Mouse (Mus musculus): ENCODE results near the gene Fgfr2. TPM values are rescaled to one million over a fixed set of nuclear protein-coding genes. Genes with fewer than 3 reads are reported as not detected.

Fgfr2 gene
- polyA plus RNA-seq, 1 experiment: 1.7 TPM

- H3K36me3 ChIP-seq (ENCODE audit: control insufficient read depth, insufficient read depth): no peaks in the 10 kb centered on the region
- no peaks in the 10 kb centered on the region for H3K79me3 ChIP-seq (ENCODE audit: low read depth)
- TF ChIP-seq MYOG (IDR thresholded peaks at IDR 0.05; ENCODE audit: control insufficient read depth, extremely low read depth, insufficient read length): no peak
- TF ChIP-seq CEBPB (IDR thresholded peaks at IDR 0.05; ENCODE audit: low read depth): no peak
- no peak for TF ChIP-seq FOSL1 (IDR thresholded peaks at IDR 0.05; ENCODE audit: insufficient read depth, low read length, poor library complexity, severe bottlenecking)
- TF ChIP-seq MAX (IDR thresholded peaks at IDR 0.05): no peak
- no peak for TF ChIP-seq CTCF (IDR thresholded peaks at IDR 0.05; ENCODE audit: control insufficient read depth, insufficient read depth, insufficient read length)
- TF ChIP-seq USF1 (IDR thresholded peaks at IDR 0.05; ENCODE audit: low read depth): no peak
- TF ChIP-seq MYOD1 (IDR thresholded peaks at IDR 0.05; ENCODE audit: control insufficient read depth, insufficient read length, low read depth): no peak
- no peak overlapping the region for H3K4me3 ChIP-seq (ENCODE audit: insufficient read depth, poor library complexity, severe bottlenecking)
- H3K27me3 ChIP-seq (ENCODE audit: control insufficient read depth, insufficient read depth, insufficient read length): no peaks in the 10 kb centered on the region
- H3K79me2 ChIP-seq (ENCODE audit: control insufficient read depth, insufficient read depth): no peaks in the 10 kb centered on the region
- H3ac ChIP-seq (ENCODE audit: control insufficient read depth, insufficient read length, low read depth): no peak overlapping the region
Measured at GRCm38 (mm10) chr7:130836066-130836465, 2287.1 kb downstream of the Fgfr2 start.

GRCm38 (mm10) chr7:130834958-130835861, 2287.9 kb downstream of the Fgfr2 start:
- H3ac ChIP-seq (ENCODE audit: control insufficient read depth, insufficient read length, low read depth): no peak overlapping the region
- H3K79me3 ChIP-seq (ENCODE audit: low read depth): no peaks in the 10 kb centered on the region
- TF ChIP-seq USF1 (IDR thresholded peaks at IDR 0.05; ENCODE audit: low read depth): no peak
- peak; percentile 37 for TF ChIP-seq MYOD1 (IDR thresholded peaks at IDR 0.05; ENCODE audit: control insufficient read depth, insufficient read length, low read depth)
- H3K36me3 ChIP-seq (ENCODE audit: control insufficient read depth, insufficient read depth): no peaks in the 10 kb centered on the region
- no peak overlapping the region for H3K4me3 ChIP-seq (ENCODE audit: insufficient read depth, poor library complexity, severe bottlenecking)
- H3K79me2 ChIP-seq (ENCODE audit: control insufficient read depth, insufficient read depth): no peaks in the 10 kb centered on the region
- no peaks in the 10 kb centered on the region for H3K27me3 ChIP-seq (ENCODE audit: control insufficient read depth, insufficient read depth, insufficient read length)

DNA sequence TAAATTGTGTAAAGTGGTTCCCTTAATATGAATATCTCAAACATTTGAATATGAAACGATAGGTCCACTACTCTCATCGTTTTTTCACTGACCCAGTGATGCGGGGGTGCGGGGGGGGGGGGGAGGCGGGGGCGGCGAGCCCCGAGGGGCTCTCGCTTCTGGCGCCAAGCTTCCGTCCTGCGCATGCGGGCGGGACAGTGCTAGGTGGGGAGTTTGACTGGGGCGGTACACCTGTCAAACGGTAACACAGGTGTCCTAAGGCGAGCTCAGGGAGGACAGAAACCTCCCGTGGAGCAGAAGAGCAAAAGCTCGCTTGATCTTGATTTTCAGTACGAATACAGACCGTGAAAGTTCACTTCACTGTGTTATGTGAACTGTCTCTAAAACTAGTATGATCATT, 2288.9 kb downstream of the Fgfr2 start:
- no peaks in the 10 kb centered on the region for H3K79me3 ChIP-seq (ENCODE audit: low read depth)
- no peak overlapping the region for H3ac ChIP-seq (ENCODE audit: control insufficient read depth, insufficient read length, low read depth)
- no peak for TF ChIP-seq MYOG (IDR thresholded peaks at IDR 0.05; ENCODE audit: control insufficient read depth, extremely low read depth, insufficient read length)
- TF ChIP-seq CEBPB (IDR thresholded peaks at IDR 0.05; ENCODE audit: low read depth): no peak
- TF ChIP-seq MYOD1 (IDR thresholded peaks at IDR 0.05; ENCODE audit: control insufficient read depth, insufficient read length, low read depth): no peak
- no peak for TF ChIP-seq CTCF (IDR thresholded peaks at IDR 0.05; ENCODE audit: control insufficient read depth, insufficient read depth, insufficient read length)
- no peak for TF ChIP-seq MAX (IDR thresholded peaks at IDR 0.05)
- no peak for TF ChIP-seq USF1 (IDR thresholded peaks at IDR 0.05; ENCODE audit: low read depth)
- TF ChIP-seq FOSL1 (IDR thresholded peaks at IDR 0.05; ENCODE audit: insufficient read depth, low read length, poor library complexity, severe bottlenecking): no peak
- H3K27me3 ChIP-seq (ENCODE audit: control insufficient read depth, insufficient read depth, insufficient read length): no peaks in the 10 kb centered on the region
- no peaks in the 10 kb centered on the region for H3K36me3 ChIP-seq (ENCODE audit: control insufficient read depth, insufficient read depth)
- no peaks in the 10 kb centered on the region for H3K79me2 ChIP-seq (ENCODE audit: control insufficient read depth, insufficient read depth)
- no peak overlapping the region for H3K4me3 ChIP-seq (ENCODE audit: insufficient read depth, poor library complexity, severe bottlenecking)

GRCm38 (mm10) chr7:130831586-130831985, 2291.6 kb downstream of the Fgfr2 start:
- Histone ChIP-seq H3K79me2 (ENCODE audit: control insufficient read depth, insufficient read depth) (no peaks in the 10 kb centered on the region), H3K4me3 (ENCODE audit: insufficient read depth, poor library complexity, severe bottlenecking) (no peak overlapping the region), H3K79me3 (ENCODE audit: low read depth) (no peaks in the 10 kb centered on the region), H3K27me3 (ENCODE audit: control insufficient read depth, insufficient read depth, insufficient read length) (no peaks in the 10 kb centered on the region), H3K36me3 (ENCODE audit: control insufficient read depth, insufficient read depth) (no peaks in the 10 kb centered on the region), H3ac (ENCODE audit: control insufficient read depth, insufficient read length, low read depth) (no peak overlapping the region)
- TF ChIP-seq CEBPB (IDR thresholded peaks at IDR 0.05; ENCODE audit: low read depth): no peak

DNA sequence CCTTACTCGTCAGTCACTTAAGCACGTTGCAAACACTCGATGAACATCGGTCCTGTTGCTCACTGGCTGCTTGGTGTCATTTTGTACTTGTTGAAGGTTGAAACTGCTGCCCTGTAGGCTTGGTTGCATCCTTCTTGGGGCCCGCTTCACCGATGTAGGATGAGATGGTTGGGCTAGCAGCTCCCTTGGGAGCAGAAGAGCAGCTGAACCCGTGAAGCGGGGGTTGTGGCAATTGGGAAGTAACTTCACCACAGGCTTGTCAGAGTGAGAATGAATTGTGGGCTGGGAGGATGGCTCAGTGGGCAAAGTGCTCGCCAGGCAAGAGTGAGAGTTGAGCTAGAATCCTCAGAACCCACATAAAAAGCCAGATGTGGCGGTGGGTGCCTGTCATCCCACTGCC, 2294.7 kb downstream of the Fgfr2 start:
- H3K79me3 ChIP-seq (ENCODE audit: low read depth): no peaks in the 10 kb centered on the region
- H3K4me3 ChIP-seq (ENCODE audit: insufficient read depth, poor library complexity, severe bottlenecking): no peak overlapping the region
- H3ac ChIP-seq (ENCODE audit: control insufficient read depth, insufficient read length, low read depth): no peak overlapping the region
- no peaks in the 10 kb centered on the region for H3K79me2 ChIP-seq (ENCODE audit: control insufficient read depth, insufficient read depth)
- H3K27me3 ChIP-seq (ENCODE audit: control insufficient read depth, insufficient read depth, insufficient read length): no peaks in the 10 kb centered on the region
- TF ChIP-seq MYOD1 (IDR thresholded peaks at IDR 0.05; ENCODE audit: control insufficient read depth, insufficient read length, low read depth): no peak
- TF ChIP-seq CEBPB (IDR thresholded peaks at IDR 0.05; ENCODE audit: low read depth): no peak
- no peak for TF ChIP-seq USF1 (IDR thresholded peaks at IDR 0.05; ENCODE audit: low read depth)
- TF ChIP-seq FOSL1 (IDR thresholded peaks at IDR 0.05; ENCODE audit: insufficient read depth, low read length, poor library complexity, severe bottlenecking): no peak
- no peaks in the 10 kb centered on the region for H3K36me3 ChIP-seq (ENCODE audit: control insufficient read depth, insufficient read depth)

DNA sequence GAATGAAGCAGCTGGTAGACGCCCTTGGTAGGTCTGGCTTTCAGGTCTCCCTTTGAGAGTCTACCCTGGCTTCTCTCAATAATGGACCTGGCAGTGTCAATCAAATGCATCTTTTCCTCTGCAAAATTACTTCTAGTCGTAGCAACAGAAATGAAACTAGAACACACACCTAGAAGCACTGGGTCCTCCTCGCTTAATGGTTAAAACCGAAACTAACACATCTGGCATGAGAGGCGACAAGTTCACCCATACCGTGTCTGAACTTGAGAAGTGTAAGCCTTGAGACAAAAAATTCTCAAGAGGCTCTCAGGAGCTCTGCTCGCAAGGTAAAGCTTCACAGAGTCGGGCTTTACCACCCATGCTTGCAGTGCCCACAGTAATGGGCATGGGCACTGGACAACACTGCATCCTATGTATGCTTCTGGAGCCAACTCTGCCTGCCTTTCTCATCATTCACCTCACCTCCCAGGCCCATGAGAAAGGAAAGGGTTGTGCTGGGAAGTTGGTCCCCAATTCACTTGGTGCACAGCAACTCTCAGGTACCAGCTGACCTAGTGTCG, 2295.2 kb downstream of the Fgfr2 start:
- Histone ChIP-seq H3K4me3 (ENCODE audit: insufficient read depth, poor library complexity, severe bottlenecking) (no peak overlapping the region), H3K79me2 (ENCODE audit: control insufficient read depth, insufficient read depth) (no peaks in the 10 kb centered on the region), H3ac (ENCODE audit: control insufficient read depth, insufficient read length, low read depth) (no peak overlapping the region), H3K36me3 (ENCODE audit: control insufficient read depth, insufficient read depth) (no peaks in the 10 kb centered on the region), H3K27me3 (ENCODE audit: control insufficient read depth, insufficient read depth, insufficient read length) (no peaks in the 10 kb centered on the region), H3K79me3 (ENCODE audit: low read depth) (no peaks in the 10 kb centered on the region)
- TF ChIP-seq CTCF (IDR thresholded peaks at IDR 0.05; ENCODE audit: control insufficient read depth, insufficient read depth, insufficient read length) (no peak), MAX (IDR thresholded peaks at IDR 0.05) (no peak), MYOG (IDR thresholded peaks at IDR 0.05; ENCODE audit: control insufficient read depth, extremely low read depth, insufficient read length) (no peak)
